Mouse (Mus musculus): ENCODE results near the gene Pex7. TPM values are rescaled to one million over a fixed set of nuclear protein-coding genes. Genes with fewer than 3 reads are reported as not detected.

Pex7 gene
- 34.3 and 34.8 TPM in 2 replicates for polyA plus RNA-seq (2015; fragmentation: Nextera tagmentation; extraction: Ambion mirVana)

GRCm38 (mm10) chr10:19907246-19907804 is at the start of gene Pex7:
Gene Pex7, minus strand, starts transcription at chr10:19907689.

GRCm38 (mm10) chr10:19934384-19935294 is 27.1 kb upstream of the Pex7 start, which contains the start of gene Map3k5:
Gene Map3k5, plus strand, starts transcription at chr10:19934472.

GRCm38 (mm10) chr10:19850998-19851691 is 56.3 kb downstream of the Pex7 start, which contains the start of gene Slc35d3:
Gene Slc35d3, minus strand, starts transcription at chr10:19851459.

Other genes with a start within 250 kb of the Pex7 start
- 0.75 and 0.84 TPM in 2 replicates for gene Il20ra, start 195.1 kb downstream of the Pex7 start, polyA plus RNA-seq (2015; fragmentation: Nextera tagmentation; extraction: Ambion mirVana)
- gene Slc35d3, start 56.2 kb downstream of the Pex7 start, polyA plus RNA-seq (2015; fragmentation: Nextera tagmentation; extraction: Ambion mirVana): 0.14 and 0.23 TPM in 2 replicates
- 2.8 and 3.7 TPM in 2 replicates for gene Map3k5, start 26.8 kb upstream of the Pex7 start, polyA plus RNA-seq (2015; fragmentation: Nextera tagmentation; extraction: Ambion mirVana)
- gene Map7, start 240.8 kb upstream of the Pex7 start, polyA plus RNA-seq (2015; fragmentation: Nextera tagmentation; extraction: Ambion mirVana): 6.3 and 7.7 TPM in 2 replicates